Mouse (Mus musculus) splenic B cell, adult 2 months (primary cell): ENCODE results near the gene Keap1.
"Not testable (repeated sequence)": the region's sequence is repeated elsewhere in the genome, so short reads cannot be mapped to it uniquely, and the experiment has no call there.

ENCODE experiments used
- DNase-seq: peaks from one replicate; pipeline ENCODE4 v3.0.0-alpha.2; 2011; ENCODE audit warnings: low read depth, low spot score
- H3K27me3 ChIP-seq: 2 replicates; pipeline ENCODE4 v1.6.1; 2012; ENCODE audit warnings: mild to moderate bottlenecking, low read length, moderate library complexity, mixed read lengths; ENCODE audit not compliant: control insufficient read depth, poor library complexity, insufficient read depth, severe bottlenecking
- H3K36me3 ChIP-seq: 2 replicates; pipeline ENCODE4 v1.6.1; 2012; ENCODE audit warnings: mild to moderate bottlenecking, low read length, moderate library complexity, mixed read lengths; ENCODE audit not compliant: control insufficient read depth, poor library complexity, insufficient read depth, severe bottlenecking

Keap1 gene

DNA sequence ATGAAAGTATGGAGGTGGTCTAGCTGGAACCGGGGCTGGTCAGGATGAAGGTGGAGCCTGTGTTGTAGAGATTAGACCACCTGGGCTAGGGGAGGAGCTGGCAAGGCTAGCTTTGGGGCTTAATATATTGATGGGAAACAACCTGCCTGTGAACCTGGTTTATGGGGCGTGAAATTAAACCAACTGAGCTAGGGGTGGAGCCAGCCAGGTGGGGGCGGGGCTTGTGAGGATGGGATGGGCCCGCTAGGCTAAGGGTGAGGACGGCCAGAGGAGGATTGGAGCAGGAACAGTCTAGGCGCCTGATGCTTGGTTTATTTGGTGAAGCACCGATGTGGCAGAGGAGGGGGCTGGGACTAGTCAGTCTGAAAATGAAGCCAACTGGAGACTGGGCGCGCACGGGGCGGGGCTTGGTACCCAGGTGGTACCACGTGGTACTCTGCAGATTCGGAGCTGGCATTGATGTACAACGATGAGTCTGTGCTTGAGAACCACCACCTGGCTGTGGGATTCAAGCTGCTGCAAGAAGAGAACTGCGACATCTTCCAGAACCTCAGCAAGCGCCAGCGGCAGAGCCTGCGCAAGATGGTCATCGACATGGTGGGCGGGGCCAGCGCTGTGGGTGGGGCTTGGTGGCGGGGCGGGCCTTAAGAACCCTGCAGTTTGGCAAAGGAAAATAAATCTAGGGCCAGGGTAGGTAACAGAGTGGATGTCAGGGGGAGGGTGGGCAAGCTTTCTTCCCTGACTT lies 34.5 kb downstream of the Keap1 start:
- Histone ChIP-seq H3K27me3 (no peaks in the 10 kb centered on the region), H3K36me3 (no peaks in the 10 kb centered on the region; the same call in 1 of the 2 replicates)
- DNase-seq = peak; percentile 62

DNA sequence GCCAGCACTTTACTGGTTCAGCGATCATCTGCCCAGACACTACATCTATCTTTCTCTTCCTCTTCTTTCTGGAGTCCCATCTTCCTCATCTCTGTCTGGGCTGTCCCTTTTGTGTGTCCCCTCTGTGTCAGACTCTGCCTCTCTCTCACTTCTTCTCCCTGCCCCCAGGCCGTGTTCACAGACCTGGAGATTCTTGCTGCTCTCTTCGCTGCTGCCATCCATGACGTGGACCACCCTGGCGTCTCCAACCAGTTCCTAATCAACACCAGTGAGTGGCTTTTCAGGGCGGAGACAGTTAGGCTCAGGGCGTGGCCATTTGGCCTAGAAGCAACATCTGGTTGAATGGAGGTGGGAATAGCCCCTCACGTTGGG lies 35.0 kb downstream of the Keap1 start:
- H3K27me3 ChIP-seq = no peaks in the 10 kb centered on the region
- no peaks in the 10 kb centered on the region; the same call in 1 of the 2 replicates for H3K36me3 ChIP-seq
- peak; percentile 71 for DNase-seq

DNA sequence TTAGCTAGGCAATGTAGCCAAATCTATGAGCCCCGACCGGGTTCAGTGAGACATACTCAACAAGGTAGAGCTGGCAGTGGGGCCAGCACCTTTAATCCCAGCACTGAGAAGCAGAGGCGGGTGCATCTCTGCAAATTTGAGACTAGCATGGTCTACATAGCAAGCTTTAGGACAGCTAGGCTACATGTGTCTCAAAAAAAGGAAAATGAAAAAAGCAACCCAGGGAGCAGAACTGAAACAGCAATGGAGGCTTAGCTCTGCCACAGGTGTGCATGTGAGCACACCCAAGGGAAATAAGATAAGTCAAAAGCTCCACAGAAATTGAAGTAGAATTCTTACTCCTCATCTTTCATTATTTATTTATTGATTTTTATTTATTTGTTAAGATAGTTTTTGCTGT lies 40.2 kb downstream of the Keap1 start:
- Histone ChIP-seq H3K36me3 (no peaks in the 10 kb centered on the region), H3K27me3 (no peaks in the 10 kb centered on the region)
- peak; percentile 51 for DNase-seq

DNA sequence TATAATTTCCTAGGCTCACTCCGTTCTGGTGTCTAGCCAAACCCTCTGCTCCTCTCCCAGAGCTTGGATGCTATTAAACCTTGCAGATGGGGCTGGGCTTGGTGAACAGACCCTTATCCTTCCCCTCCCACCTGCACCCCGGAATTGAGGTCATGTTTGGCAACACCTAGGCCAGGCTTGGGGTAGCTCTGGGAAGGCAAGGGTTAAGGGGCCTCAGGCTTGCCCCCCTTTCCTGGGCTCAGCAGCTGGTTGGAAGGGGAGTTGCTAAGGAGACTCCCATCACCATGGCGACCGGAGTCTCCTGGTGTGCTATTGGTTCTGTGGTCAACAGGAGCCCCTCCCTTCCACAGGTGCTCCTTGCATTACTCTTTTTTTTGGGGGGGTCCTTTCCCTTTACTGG lies 41.2 kb downstream of the Keap1 start:
- no peak for DNase-seq
- Histone ChIP-seq H3K36me3 (no peaks in the 10 kb centered on the region), H3K27me3 (no peaks in the 10 kb centered on the region)

DNA sequence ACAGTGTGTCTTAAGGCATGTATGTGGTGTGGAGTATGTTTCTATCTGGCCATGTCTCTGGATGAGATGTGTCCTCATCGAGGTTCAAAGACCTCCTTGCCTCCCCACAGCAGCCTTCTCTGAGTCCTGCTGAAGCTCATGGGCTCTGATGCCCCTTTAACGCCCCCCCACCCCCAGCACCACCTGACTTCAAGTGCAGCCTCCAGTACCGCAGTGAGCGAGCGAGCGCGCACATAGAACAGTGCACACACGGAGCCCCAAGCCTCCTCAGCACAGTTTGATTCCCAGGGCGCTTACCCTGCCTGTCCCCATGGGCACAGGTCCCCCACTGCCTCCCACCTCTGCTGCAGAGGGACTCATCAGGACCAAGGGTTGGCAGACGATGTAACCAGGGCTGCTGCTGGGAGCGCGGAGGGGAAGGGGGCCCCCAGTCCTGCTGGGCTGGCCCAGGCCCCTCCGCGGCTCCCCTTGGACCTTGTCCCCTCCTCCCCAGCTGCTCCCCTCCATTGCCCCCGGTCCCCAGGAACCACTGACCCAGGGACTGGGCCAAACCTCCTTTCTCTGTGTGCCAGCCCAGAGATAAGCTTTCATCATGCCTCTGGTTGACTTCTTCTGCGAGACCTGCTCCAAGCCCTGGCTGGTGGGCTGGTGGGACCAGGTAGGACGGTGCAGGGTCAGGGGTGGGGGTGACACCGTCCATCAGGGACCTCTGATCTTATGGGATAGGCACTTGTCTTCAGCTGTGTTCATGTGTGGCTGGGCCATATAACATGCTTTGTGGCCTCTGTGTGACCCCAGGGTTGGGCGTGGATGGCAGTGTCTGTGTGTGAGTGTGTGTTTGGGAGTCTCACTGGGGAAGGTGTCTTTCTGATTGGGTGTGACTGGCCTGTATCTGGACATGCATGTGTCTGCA lies 42.4 kb downstream of the Keap1 start:
- H3K27me3 ChIP-seq = no peaks in the 10 kb centered on the region
- peak; percentile 32 for DNase-seq
- H3K36me3 ChIP-seq = no peaks in the 10 kb centered on the region

DNA sequence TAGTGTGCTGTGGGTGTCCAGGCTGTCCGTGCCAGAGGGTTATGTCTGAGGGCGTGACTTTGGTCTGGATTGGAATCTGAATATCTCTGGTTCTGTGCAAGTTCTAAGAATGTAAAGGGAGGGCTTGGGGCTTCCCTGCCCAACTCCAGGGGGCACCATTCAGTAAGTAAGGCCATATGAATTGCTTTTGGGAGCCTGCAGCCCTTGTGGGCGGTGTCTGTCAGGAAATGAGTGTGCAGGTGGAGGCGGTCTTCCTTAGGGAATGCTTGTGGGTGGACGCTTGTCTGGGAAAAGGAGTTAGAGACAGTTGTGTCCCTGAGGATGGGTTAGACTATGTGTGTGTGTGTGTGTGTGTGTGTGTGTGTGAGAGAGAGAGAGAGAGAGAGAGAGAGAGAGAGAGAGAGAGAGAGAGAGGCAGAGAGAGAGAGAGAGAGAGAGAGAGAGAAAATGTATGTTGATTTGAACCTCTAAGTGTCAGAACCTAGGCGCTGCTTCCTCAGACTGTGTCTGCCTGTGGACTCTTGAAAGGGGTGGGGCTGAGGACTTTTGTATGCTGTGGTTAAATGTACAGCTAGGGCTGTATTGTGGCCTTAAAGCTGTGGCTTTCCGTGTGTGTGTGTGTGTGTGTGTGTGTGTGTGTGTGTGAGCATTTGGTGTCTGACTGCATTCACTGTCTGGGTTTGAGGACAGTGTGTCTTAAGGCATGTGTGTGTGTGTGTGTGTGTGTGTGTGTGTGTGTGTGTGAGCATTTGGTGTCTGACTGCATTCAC lies 43.2 kb downstream of the Keap1 start:
- H3K27me3 ChIP-seq, H3K36me3 ChIP-seq: not testable (repeated sequence)
- DNase-seq = peak; percentile 64

DNA sequence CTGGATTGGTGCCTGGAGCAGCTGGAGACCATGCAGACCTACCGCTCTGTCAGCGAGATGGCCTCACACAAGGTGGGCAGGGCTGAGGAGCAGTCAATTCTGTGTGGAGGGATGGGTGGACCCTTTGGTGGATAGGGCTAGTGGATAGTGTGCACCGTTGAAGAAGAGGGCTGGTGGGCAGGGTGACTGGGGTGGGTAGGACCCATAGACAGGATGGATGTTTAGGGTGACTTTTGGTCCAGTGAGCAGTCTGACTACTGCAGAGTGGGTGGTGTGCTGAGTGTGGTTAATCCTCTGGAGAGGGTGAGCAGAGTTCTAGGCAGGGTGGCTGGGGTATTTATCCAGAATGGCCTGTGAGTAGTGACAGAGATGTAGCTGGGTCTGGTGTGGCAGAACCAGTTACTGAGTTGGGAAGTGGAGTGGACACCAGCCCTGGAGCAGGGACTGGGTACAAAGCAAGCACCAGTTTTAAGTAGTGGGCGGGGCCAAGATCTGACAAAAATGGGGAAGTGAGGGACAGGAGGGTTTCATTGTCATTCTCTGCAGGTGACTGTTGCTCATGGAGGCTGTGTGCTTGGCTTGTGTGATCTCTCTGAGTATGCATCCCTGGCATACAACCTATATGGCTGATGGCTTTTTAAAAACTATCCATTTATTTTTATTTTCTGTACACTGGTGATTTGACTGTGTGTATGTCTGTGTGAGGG lies 44.2 kb downstream of the Keap1 start:
- Histone ChIP-seq H3K36me3 (no peaks in the 10 kb centered on the region), H3K27me3 (no peaks in the 10 kb centered on the region)
- DNase-seq = peak; percentile 81

DNA sequence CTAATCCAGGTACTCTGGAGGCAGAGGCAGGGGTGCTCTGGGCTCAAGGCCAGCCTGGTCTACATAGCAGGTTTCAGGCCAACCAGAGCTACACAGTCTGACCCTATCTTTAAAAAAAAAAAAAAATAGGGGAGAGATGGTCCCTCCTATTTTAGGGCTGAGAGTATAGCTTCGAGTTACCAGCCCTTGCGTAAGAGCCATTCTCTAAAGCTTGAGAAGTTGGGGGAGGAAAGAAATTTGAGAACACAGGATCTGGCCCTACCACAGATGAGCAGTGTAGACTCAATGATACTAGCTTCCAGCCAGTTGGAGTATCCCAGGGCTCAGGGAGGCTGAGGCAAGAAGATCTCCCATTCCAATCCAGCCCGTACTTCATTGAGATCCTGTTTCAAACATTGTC lies 45.4 kb downstream of the Keap1 start:
- no peak for DNase-seq
- Histone ChIP-seq H3K36me3 (no peaks in the 10 kb centered on the region), H3K27me3 (no peaks in the 10 kb centered on the region)

DNA sequence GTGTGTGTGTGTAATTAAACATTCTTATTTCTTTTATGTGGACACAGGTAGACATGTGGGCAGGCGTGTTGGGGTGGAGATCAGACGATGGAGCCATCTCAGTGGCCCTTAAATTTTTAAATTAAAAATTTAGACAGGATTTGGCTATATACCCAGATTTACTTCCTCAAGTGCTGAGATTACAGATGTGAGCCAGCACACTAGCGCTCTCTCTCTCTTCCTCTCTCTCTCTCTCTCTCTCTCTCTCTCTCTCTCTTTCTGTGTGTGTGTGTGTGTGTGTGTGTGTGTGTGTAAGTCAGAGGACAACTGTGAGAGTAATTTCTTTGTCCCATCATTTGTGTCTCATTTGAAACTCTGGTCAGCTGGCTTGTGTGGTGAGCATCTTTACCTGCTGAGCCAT lies 48.5 kb downstream of the Keap1 start:
- Histone ChIP-seq H3K27me3 (no peaks in the 10 kb centered on the region), H3K36me3 (no peaks in the 10 kb centered on the region)
- DNase-seq = no peak

DNA sequence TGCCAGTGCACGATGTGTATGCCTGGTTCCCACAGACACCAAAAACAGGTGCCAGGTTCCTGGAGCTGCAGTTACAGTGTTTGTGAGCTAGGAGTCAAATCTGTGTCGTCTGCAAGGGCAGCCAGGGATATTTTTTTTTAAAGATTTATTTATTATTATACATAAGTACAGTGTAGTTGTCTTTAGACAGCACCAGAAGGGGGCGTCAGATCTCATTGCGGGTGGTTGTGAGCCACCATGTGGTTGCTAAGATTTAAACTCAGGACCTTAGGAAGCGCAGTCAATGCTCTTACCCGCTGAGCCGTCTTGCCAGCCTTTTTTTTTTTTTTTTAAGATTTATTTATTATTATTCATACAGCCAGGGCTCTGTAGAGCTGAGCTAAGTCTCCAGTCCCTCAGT lies 49.3 kb downstream of the Keap1 start:
- Histone ChIP-seq H3K36me3 (no peaks in the 10 kb centered on the region), H3K27me3 (no peaks in the 10 kb centered on the region)
- DNase-seq = peak; percentile 81

DNA sequence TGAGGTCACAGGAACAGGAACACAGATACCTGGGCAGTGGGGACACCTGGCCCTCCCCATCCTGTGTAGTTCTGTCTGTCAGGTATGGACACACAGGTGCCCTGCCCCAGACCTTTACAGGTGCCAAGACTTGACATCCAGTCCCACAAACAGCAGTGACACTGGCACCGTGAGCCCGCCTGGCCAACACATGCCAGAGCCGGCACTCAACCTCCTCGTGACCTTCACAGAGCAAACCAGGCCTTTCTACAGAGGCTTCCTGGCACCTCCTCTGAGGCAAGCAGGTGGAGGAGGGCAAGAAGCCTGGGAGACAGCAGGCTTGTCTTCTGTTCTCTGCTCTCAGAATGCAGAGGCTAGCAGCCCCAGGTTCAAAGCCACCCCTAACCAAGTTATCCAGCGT lies 53.7 kb downstream of the Keap1 start:
- DNase-seq = no peak
- Histone ChIP-seq H3K27me3 (no peaks in the 10 kb centered on the region), H3K36me3 (no peaks in the 10 kb centered on the region)

DNA sequence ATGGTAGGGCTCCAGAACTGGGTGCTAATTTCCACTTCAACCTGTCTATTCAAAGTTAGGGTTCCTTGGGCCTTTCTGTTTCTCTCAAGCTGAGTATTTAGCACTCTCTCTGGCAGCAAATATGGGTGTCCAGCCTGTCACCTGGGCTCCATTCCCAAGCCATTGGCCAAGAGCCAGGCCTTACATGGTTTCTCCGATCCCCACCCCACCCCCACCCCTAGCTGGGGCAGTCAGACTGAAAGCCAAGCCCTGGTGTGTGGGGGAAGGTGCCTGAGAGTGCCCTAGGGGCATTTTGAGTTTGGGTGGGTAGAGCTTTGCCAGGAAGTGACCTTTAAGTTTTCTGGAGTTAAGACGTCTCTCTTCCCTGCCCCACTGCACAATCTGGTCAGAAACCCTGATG lies 54.4 kb downstream of the Keap1 start:
- no peaks in the 10 kb centered on the region for H3K36me3 ChIP-seq
- H3K27me3 ChIP-seq = no peaks in the 10 kb centered on the region
- DNase-seq = no peak

DNA sequence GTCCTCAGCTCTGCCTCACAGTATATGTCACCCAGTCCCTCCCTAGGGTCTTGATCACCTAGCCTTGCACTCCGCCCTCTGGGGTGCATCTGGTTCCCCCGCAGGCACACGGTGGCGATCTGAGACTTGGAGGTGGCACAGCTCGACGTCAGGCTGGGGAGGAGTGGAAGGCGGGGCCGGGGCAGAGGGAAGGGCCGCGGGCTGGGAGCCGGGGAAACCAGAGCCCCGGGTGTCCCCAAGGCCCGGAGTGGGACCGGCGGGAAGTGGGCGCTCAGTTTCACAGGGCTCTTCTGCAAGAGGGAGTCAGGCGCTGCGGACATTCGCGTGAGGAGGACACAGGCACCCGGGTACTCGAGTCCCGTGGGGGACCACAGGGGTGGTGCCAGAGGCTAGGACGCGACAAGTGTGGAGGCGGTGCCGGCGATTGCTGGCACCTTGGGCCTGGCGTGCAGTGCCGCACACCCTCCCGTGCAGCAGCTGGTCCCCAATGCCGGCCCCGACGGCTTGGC lies 55.2 kb downstream of the Keap1 start:
- Histone ChIP-seq H3K36me3 (no peaks in the 10 kb centered on the region), H3K27me3 (no peaks in the 10 kb centered on the region)
- peak; percentile 74 for DNase-seq

DNA sequence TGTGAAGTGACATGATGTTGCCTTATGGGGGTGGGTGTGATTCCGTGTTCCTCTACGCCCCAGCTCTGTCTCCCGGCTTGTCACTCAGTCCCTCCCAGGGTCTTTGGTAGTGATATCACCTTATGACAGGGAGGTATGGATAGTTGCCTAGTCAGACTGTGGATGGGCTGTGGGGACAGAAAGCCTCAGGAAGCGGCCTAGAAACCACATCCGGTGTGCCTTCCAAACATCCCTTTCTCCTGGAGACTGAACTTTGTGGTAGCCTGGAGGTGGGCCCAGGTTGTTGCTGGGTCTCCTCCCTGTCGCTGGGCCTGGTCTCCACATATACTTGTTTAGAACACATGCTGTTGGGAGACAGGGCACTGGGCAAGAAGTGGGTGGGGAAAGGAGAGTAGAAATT lies 55.7 kb downstream of the Keap1 start:
- Histone ChIP-seq H3K27me3 (no peaks in the 10 kb centered on the region), H3K36me3 (no peaks in the 10 kb centered on the region)
- DNase-seq = no peak
